In the genomic region with DNA sequence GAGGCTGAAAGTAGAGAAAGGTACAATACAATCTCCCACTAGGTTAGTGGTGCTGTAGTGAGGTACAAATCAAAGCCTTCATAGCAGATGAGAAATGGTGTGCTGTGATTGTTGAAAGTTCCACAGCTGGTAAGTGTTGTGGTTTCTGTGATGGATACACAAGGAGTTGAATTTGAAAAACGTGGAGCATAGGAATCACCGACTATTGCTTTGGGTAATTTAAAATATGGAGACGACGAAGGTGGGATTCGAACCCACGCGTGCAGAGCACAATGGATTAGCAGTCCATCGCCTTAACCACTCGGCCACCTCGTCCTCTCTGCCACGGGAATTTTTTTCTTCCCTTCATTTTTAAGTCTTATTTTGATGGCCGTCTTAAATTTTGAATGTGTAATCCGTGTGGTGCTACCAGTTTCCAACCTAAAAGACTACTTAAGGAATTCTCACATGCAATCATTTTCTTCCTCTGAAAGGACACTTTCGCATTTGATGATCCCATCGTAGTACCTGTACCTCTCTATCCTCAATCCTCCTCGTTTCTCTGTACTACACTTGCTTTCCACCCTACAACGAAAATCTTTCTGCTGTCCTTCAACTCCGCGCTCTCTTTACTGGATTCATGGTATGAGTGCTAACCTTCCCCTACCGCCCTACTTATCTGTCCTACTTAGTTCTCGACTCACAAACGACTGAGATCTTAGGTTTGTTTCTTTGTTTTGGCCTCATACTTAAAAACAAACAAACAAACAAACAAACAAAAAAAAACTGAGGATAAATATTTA, we compare ENCODE assay signal across 8 mouse cellular contexts. TPM values are rescaled to one million over a fixed set of nuclear protein-coding genes. Genes with fewer than 3 reads are reported as not detected.
DNase-seq lines count a peak whose midpoint lies in the region; ATAC-seq and TF ChIP-seq lines count a peak whose summit lies in the region.
"Had no signal": no experiment of that assay in that cellular context is flagged by ENCODE, and none has a peak within 500 bp of the region (broad histone marks: within the 10 kb centered on the region; RNA-seq: fewer than 3 reads in every experiment).

No protein-coding gene starts in this region.

- no peak overlapping the region for H3K9ac ChIP-seq in lung, embryonic 14.5 days
- H3K9ac ChIP-seq in embryonic facial prominence, embryonic 11.5 days (replicated peaks; ENCODE audit: low read length) = no peak overlapping the region
- no peak overlapping the region for H3K9ac ChIP-seq in limb, embryonic 13.5 days
- H3K9ac ChIP-seq: embryonic facial prominence, embryonic 13.5 days had no signal

- WGBS in lung, embryonic 14.5 days = 3% methylated on average over 22 of the region's 22 CpGs
- under 1% methylated on average over 22 of the region's 22 CpGs for WGBS in embryonic facial prominence, embryonic 11.5 days
- WGBS in limb, embryonic 13.5 days = 1% methylated on average over 22 of the region's 22 CpGs

- H3K4me2 ChIP-seq in lung, embryonic 14.5 days = peak overlapping the region; percentile 79
- H3K4me2 ChIP-seq in embryonic facial prominence, embryonic 11.5 days (ENCODE audit: low read depth, low read length) = no peak overlapping the region
- H3K4me2 ChIP-seq in limb, embryonic 13.5 days (replicated peaks) = peak overlapping the region; percentile 31

- no peak overlapping the region for H3K27ac ChIP-seq in lung, embryonic 14.5 days (ENCODE audit: low read depth)
- H3K27ac ChIP-seq in embryonic facial prominence, embryonic 11.5 days (replicated peaks; ENCODE audit: low read depth, low read length) = no peak overlapping the region
- no peak overlapping the region for H3K27ac ChIP-seq in limb, embryonic 13.5 days
- H3K27ac ChIP-seq: embryonic facial prominence, embryonic 13.5 days had no signal

- peaks cover 39% of the 10 kb centered on the region for H3K27me3 ChIP-seq in lung, embryonic 14.5 days (ENCODE audit: insufficient read depth, low read length)
- peaks cover 25% of the 10 kb centered on the region for H3K27me3 ChIP-seq in embryonic facial prominence, embryonic 11.5 days (ENCODE audit: control insufficient read depth, insufficient read depth, low read length)
- H3K27me3 ChIP-seq in limb, embryonic 13.5 days = peaks cover 61% of the 10 kb centered on the region

- peak overlapping the region; percentile 45; the same call in 1 of the 2 replicates for H3K4me3 ChIP-seq in lung, embryonic 14.5 days (ENCODE audit: low read depth, low read length)
- no peak overlapping the region for H3K4me3 ChIP-seq in embryonic facial prominence, embryonic 11.5 days (ENCODE audit: low read depth, low read length)
- no peak overlapping the region for H3K4me3 ChIP-seq in limb, embryonic 13.5 days

- no peak for TF ChIP-seq CTCF in lung, embryonic 14.5 days (IDR thresholded peaks at IDR 0.05; ENCODE audit: low read depth)

- H3K9me3 ChIP-seq in lung, embryonic 14.5 days (ENCODE audit: low read depth, low read length) = no peaks in the 10 kb centered on the region
- no peaks in the 10 kb centered on the region for H3K9me3 ChIP-seq in embryonic facial prominence, embryonic 11.5 days (replicated peaks; ENCODE audit: control insufficient read depth, low read length)
- peaks cover 2% of the 10 kb centered on the region; the same call in 1 of the 2 replicates for H3K9me3 ChIP-seq in limb, embryonic 13.5 days
- H3K9me3 ChIP-seq: embryonic facial prominence, embryonic 13.5 days had no signal

- ATAC-seq in lung, embryonic 14.5 days (ENCODE audit: insufficient read depth) = no peak
- ATAC-seq in embryonic facial prominence, embryonic 11.5 days (replicated peaks; ENCODE audit: insufficient number of reproducible peaks, low FRiP score, low TSS enrichment, low read depth) = no peak
- ATAC-seq in limb, embryonic 13.5 days (ENCODE audit: low FRiP score, low read depth) = no peak

- H3K4me1 ChIP-seq in lung, embryonic 14.5 days (ENCODE audit: insufficient read depth) = no peaks in the 10 kb centered on the region; the same call in 1 of the 2 replicates
- no peaks in the 10 kb centered on the region for H3K4me1 ChIP-seq in embryonic facial prominence, embryonic 11.5 days (ENCODE audit: control insufficient read depth, insufficient read depth, low read length)
- H3K4me1 ChIP-seq in limb, embryonic 13.5 days = peaks cover 8% of the 10 kb centered on the region

- H3K36me3 ChIP-seq in lung, embryonic 14.5 days (ENCODE audit: insufficient read depth) = no peaks in the 10 kb centered on the region
- no peaks in the 10 kb centered on the region for H3K36me3 ChIP-seq in embryonic facial prominence, embryonic 11.5 days (replicated peaks; ENCODE audit: control insufficient read depth, insufficient read depth, low read depth, low read length)
- no peaks in the 10 kb centered on the region for H3K36me3 ChIP-seq in limb, embryonic 13.5 days
- H3K36me3 ChIP-seq: embryonic facial prominence, embryonic 13.5 days had no signal

- DNase-seq in lung, embryonic 14.5 days = peak; percentile 80
- DNase-seq in lung, postnatal 10 days = no peak
- peak; percentile 76 for DNase-seq in MN1 (ENCODE audit: low spot score)
- peak; percentile 73 for DNase-seq in embryonic facial prominence, embryonic 11.5 days (ENCODE audit: low spot score)
- DNase-seq in thymus, postnatal 36 days = peak; percentile 48
- no peak for DNase-seq in layer of hippocampus, adult 8-10 months (ENCODE audit: low spot score in 2 of 2)

RNA-seq across cellular contexts. Expression of a gene that starts 13.2 kb away (rescaled TPM):
- polyA plus RNA-seq in lung, embryonic 14.5 days (2014; fragmentation: Nextera tagmentation; extraction: Ambion mirVana) = 0.12 and 0.26 TPM in 2 replicates
- 0.24 TPM in 1 of 2 replicates, not detected in the other for polyA plus RNA-seq in embryonic facial prominence, embryonic 11.5 days (2014; fragmentation: Nextera tagmentation; extraction: Ambion mirVana)
- 0.37 and 0.38 TPM in 2 replicates for polyA plus RNA-seq in limb, embryonic 13.5 days (2015; fragmentation: Nextera tagmentation; extraction: Ambion mirVana)
- total RNA-seq in layer of hippocampus, adult 8-10 months (2022) = not detected

RNA-seq across cellular contexts. Expression of a gene that starts 15.4 kb away (rescaled TPM):
- polyA plus RNA-seq in lung, embryonic 14.5 days (2014; fragmentation: Nextera tagmentation; extraction: Ambion mirVana) = 1.6 and 2.0 TPM in 2 replicates
- polyA plus RNA-seq in embryonic facial prominence, embryonic 11.5 days (2014; fragmentation: Nextera tagmentation; extraction: Ambion mirVana) = 0.25 and 0.50 TPM in 2 replicates
- 0.98 and 1.1 TPM in 2 replicates for polyA plus RNA-seq in limb, embryonic 13.5 days (2015; fragmentation: Nextera tagmentation; extraction: Ambion mirVana)
- total RNA-seq in layer of hippocampus, adult 8-10 months (2022) = under 1 TPM; 0.29 to 0.84 (median 0.56) TPM

RNA-seq across cellular contexts. Expression of a gene that starts 41.2 kb away (rescaled TPM):
- polyA plus RNA-seq in lung, embryonic 14.5 days (2014; fragmentation: Nextera tagmentation; extraction: Ambion mirVana) = 21.2 and 21.6 TPM in 2 replicates
- 4.2 and 20.5 TPM in 2 replicates for polyA plus RNA-seq in embryonic facial prominence, embryonic 11.5 days (2014; fragmentation: Nextera tagmentation; extraction: Ambion mirVana)
- 8.8 and 11.8 TPM in 2 replicates for polyA plus RNA-seq in limb, embryonic 13.5 days (2015; fragmentation: Nextera tagmentation; extraction: Ambion mirVana)
- 10 to 100 TPM in 3 of 4 experiments, 1 to 10 TPM in 1; 6.5 to 26.2 (median 15.2) TPM for total RNA-seq in layer of hippocampus, adult 8-10 months (2022)

RNA-seq across cellular contexts. Expression of a gene that starts 41.5 kb away (rescaled TPM):
- 8.6 and 11.7 TPM in 2 replicates for polyA plus RNA-seq in lung, embryonic 14.5 days (2014; fragmentation: Nextera tagmentation; extraction: Ambion mirVana)
- polyA plus RNA-seq in embryonic facial prominence, embryonic 11.5 days (2014; fragmentation: Nextera tagmentation; extraction: Ambion mirVana) = 15.9 and 24.3 TPM in 2 replicates
- 14.4 and 16.2 TPM in 2 replicates for polyA plus RNA-seq in limb, embryonic 13.5 days (2015; fragmentation: Nextera tagmentation; extraction: Ambion mirVana)
- 10 to 100 TPM; 10.4 to 18.1 (median 16.5) TPM for total RNA-seq in layer of hippocampus, adult 8-10 months (2022)

RNA-seq across cellular contexts. Expression of a gene that starts 47.0 kb away (rescaled TPM):
- 26.4 and 26.7 TPM in 2 replicates for polyA plus RNA-seq in lung, embryonic 14.5 days (2014; fragmentation: Nextera tagmentation; extraction: Ambion mirVana)
- 31.9 and 34.5 TPM in 2 replicates for polyA plus RNA-seq in embryonic facial prominence, embryonic 11.5 days (2014; fragmentation: Nextera tagmentation; extraction: Ambion mirVana)
- polyA plus RNA-seq in limb, embryonic 13.5 days (2015; fragmentation: Nextera tagmentation; extraction: Ambion mirVana) = 25.3 and 27.8 TPM in 2 replicates
- 10 to 100 TPM; 55.1 to 70.7 (median 60.0) TPM for total RNA-seq in layer of hippocampus, adult 8-10 months (2022)

Comparison
In these comparisons a context has a peak if more than half of its experiments do, and no peak if none do; other contexts are left out.
1. DNase-seq: peak in lung, embryonic 14.5 days (single experiment), MN1 (single experiment), embryonic facial prominence, embryonic 11.5 days (single experiment) and thymus, postnatal 36 days (2 of 2); none in lung, postnatal 10 days (single experiment) and layer of hippocampus, adult 8-10 months (0 of 2).